Mouse (Mus musculus) macrophage (primary cell): Measurements from ENCODE around the gene Chsy1. TPM values are rescaled to one million over a fixed set of nuclear protein-coding genes. Genes with fewer than 3 reads are reported as not detected.

ENCODE experiments used
- H3K27ac ChIP-seq: fragments of 350-480 bp; formaldehyde crosslinking; 2 replicates; pipeline ENCODE4 v1.9.0; 2021
- H3K36me3 ChIP-seq: fragments of 350-480 bp; formaldehyde crosslinking; 2 replicates; pipeline ENCODE4 v1.9.0; 2021; ENCODE audit errors: inconsistent target
- H3K4me3 ChIP-seq: fragments of 350-480 bp; formaldehyde crosslinking; 2 replicates; pipeline ENCODE4 v1.9.0; 2021; ENCODE audit errors: inconsistent target
- H3K79me2 ChIP-seq: fragments of 350-480 bp; formaldehyde crosslinking; 2 replicates; pipeline ENCODE4 v1.9.0; 2021; ENCODE audit errors: inconsistent target
- WGBS: methylation state at CpG from one replicate; pipeline ENCODE4 v1.1.7; 2026; ENCODE audit warnings: inconsistent platforms; ENCODE audit not compliant: missing documents; 5-methylcytosine and 5-hydroxymethylcytosine counted together
- polyA plus RNA-seq: library from polyadenylated mRNA; stranded (reverse); fragments of 250-400 nt; gene quantifications from 3 replicates; pipeline ENCODE4 v1.2.4, GENCODE M21; 2018; ENCODE audit warnings: inconsistent platforms

Gene Chsy1
- polyA plus RNA-seq, 1 experiment from 2014 or later, result 4.8 TPM

GRCm38 (mm10) chr7:66140095-66140494 lies 30.8 kb downstream of the Chsy1 start:
- H3K4me3 ChIP-seq, result no peak overlapping the region
- WGBS, result 13% methylated on average over 3 of the region's 3 CpGs
- H3K79me2 ChIP-seq, result peaks cover 74% of the 10 kb centered on the region
- H3K27ac ChIP-seq, result peak overlapping the region; percentile 55
- no peaks in the 10 kb centered on the region for H3K36me3 ChIP-seq

GRCm38 (mm10) chr7:66140923-66141570 lies 31.7 kb downstream of the Chsy1 start:
- peak overlapping the region; percentile 55 for H3K27ac ChIP-seq
- no peak overlapping the region for H3K4me3 ChIP-seq
- no peaks in the 10 kb centered on the region for H3K36me3 ChIP-seq
- H3K79me2 ChIP-seq, result peaks cover 73% of the 10 kb centered on the region
- WGBS, result 97% methylated on average over 4 of the region's 4 CpGs

- peaks cover 59% of the 10 kb centered on the region for H3K79me2 ChIP-seq
- 92% methylated on average over 7 of the region's 7 CpGs for WGBS
These were observed 33.2 kb downstream of the Chsy1 start for GRCm38 (mm10) chr7:66142514-66142913.

GRCm38 (mm10) chr7:66144543-66144942 lies 35.2 kb downstream of the Chsy1 start:
- no peaks in the 10 kb centered on the region for H3K36me3 ChIP-seq
- no peak overlapping the region for H3K27ac ChIP-seq
- WGBS, result 92% methylated on average over 2 of the region's 2 CpGs
- peaks cover 55% of the 10 kb centered on the region for H3K79me2 ChIP-seq
- no peak overlapping the region for H3K4me3 ChIP-seq

More at GRCm38 (mm10) chr7:66142514-66142913, 33.2 kb downstream of the Chsy1 start:
- Histone ChIP-seq H3K36me3 (no peaks in the 10 kb centered on the region), H3K4me3 (no peak overlapping the region), H3K27ac (no peak overlapping the region)

- peaks cover 35% of the 10 kb centered on the region; the same call in 1 of the 2 replicates for H3K79me2 ChIP-seq
- no peak overlapping the region for H3K27ac ChIP-seq
- WGBS, result 88% methylated on average over 1 of the region's 1 CpGs
- H3K36me3 ChIP-seq, result no peaks in the 10 kb centered on the region
- no peak overlapping the region for H3K4me3 ChIP-seq
These were observed 37.8 kb downstream of the Chsy1 start for GRCm38 (mm10) chr7:66147156-66147555.

- 98% methylated on average over 3 of the region's 3 CpGs for WGBS
These were observed 38.5 kb downstream of the Chsy1 start for GRCm38 (mm10) chr7:66147816-66148215.

GRCm38 (mm10) chr7:66149506-66149905 lies 40.2 kb downstream of the Chsy1 start:
- Histone ChIP-seq H3K36me3 (no peaks in the 10 kb centered on the region), H3K27ac (no peak overlapping the region), H3K79me2 (peaks cover 18% of the 10 kb centered on the region; the same call in 1 of the 2 replicates), H3K4me3 (no peak overlapping the region)
- WGBS, result 90% methylated on average over 8 of the region's 8 CpGs

More at GRCm38 (mm10) chr7:66147816-66148215, 38.5 kb downstream of the Chsy1 start:
- no peak overlapping the region for H3K4me3 ChIP-seq
- no peak overlapping the region for H3K27ac ChIP-seq
- peaks cover 28% of the 10 kb centered on the region; the same call in 1 of the 2 replicates for H3K79me2 ChIP-seq
- no peaks in the 10 kb centered on the region for H3K36me3 ChIP-seq

GRCm38 (mm10) chr7:66150411-66150810 lies 41.1 kb downstream of the Chsy1 start:
- H3K79me2 ChIP-seq, result peaks cover 18% of the 10 kb centered on the region; the same call in 1 of the 2 replicates
- H3K4me3 ChIP-seq, result no peak overlapping the region
- no peak overlapping the region for H3K27ac ChIP-seq
- 83% methylated on average over 3 of the region's 3 CpGs for WGBS
- H3K36me3 ChIP-seq, result no peaks in the 10 kb centered on the region

- H3K36me3 ChIP-seq, result no peaks in the 10 kb centered on the region
- H3K27ac ChIP-seq, result no peak overlapping the region
- no peak overlapping the region for H3K4me3 ChIP-seq
- WGBS, result 76% methylated on average over 9 of the region's 9 CpGs
- peaks cover 8% of the 10 kb centered on the region; the same call in 1 of the 2 replicates for H3K79me2 ChIP-seq
These were observed 48.1 kb downstream of the Chsy1 start for GRCm38 (mm10) chr7:66157413-66157812.

- Histone ChIP-seq H3K79me2 (peaks cover 13% of the 10 kb centered on the region; the same call in 1 of the 2 replicates), H3K4me3 (no peak overlapping the region), H3K36me3 (no peaks in the 10 kb centered on the region), H3K27ac (no peak overlapping the region)
- 97% methylated on average over 4 of the region's 4 CpGs for WGBS
These were observed 48.6 kb downstream of the Chsy1 start for GRCm38 (mm10) chr7:66157861-66158415.

GRCm38 (mm10) chr7:66158616-66159129 lies 49.4 kb downstream of the Chsy1 start:
- H3K4me3 ChIP-seq, result no peak overlapping the region
- peaks cover 14% of the 10 kb centered on the region; the same call in 1 of the 2 replicates for H3K79me2 ChIP-seq
- no peak overlapping the region for H3K27ac ChIP-seq
- WGBS, result 92% methylated on average over 9 of the region's 9 CpGs
- H3K36me3 ChIP-seq, result no peaks in the 10 kb centered on the region

- WGBS, result 86% methylated on average over 5 of the region's 5 CpGs
- no peak overlapping the region for H3K4me3 ChIP-seq
- no peak overlapping the region for H3K27ac ChIP-seq
These were observed 50.6 kb downstream of the Chsy1 start for GRCm38 (mm10) chr7:66159961-66160360.

GRCm38 (mm10) chr7:66161836-66162235 lies 52.5 kb downstream of the Chsy1 start:
- peaks cover 14% of the 10 kb centered on the region; the same call in 1 of the 2 replicates for H3K79me2 ChIP-seq
- no peak overlapping the region for H3K27ac ChIP-seq
- WGBS, result 91% methylated on average over 6 of the region's 6 CpGs
- no peak overlapping the region for H3K4me3 ChIP-seq
- H3K36me3 ChIP-seq, result no peaks in the 10 kb centered on the region

More at GRCm38 (mm10) chr7:66159961-66160360, 50.6 kb downstream of the Chsy1 start:
- Histone ChIP-seq H3K36me3 (no peaks in the 10 kb centered on the region), H3K79me2 (peaks cover 14% of the 10 kb centered on the region; the same call in 1 of the 2 replicates)

GRCm38 (mm10) chr7:66162489-66162888 lies 53.2 kb downstream of the Chsy1 start:
- Histone ChIP-seq H3K36me3 (no peaks in the 10 kb centered on the region), H3K79me2 (peaks cover 14% of the 10 kb centered on the region; the same call in 1 of the 2 replicates), H3K27ac (no peak overlapping the region), H3K4me3 (no peak overlapping the region)
- 95% methylated on average over 7 of the region's 7 CpGs for WGBS

GRCm38 (mm10) chr7:66162981-66163380 lies 53.7 kb downstream of the Chsy1 start:
- 90% methylated on average over 1 of the region's 1 CpGs for WGBS
- H3K27ac ChIP-seq, result no peak overlapping the region
- no peak overlapping the region for H3K4me3 ChIP-seq
- peaks cover 14% of the 10 kb centered on the region; the same call in 1 of the 2 replicates for H3K79me2 ChIP-seq
- H3K36me3 ChIP-seq, result no peaks in the 10 kb centered on the region
